Mouse (Mus musculus) kidney, adult 11 months (tissue): ENCODE measurements around the gene Birc5.
"Not testable (repeated sequence)": the region's sequence is repeated elsewhere in the genome, so short reads cannot be mapped to it uniquely, and the experiment has no call there.

Experiments used
- DNase-seq: peaks from one replicate; pipeline ENCODE4 v3.0.0; 2022

Birc5 gene

DNA sequence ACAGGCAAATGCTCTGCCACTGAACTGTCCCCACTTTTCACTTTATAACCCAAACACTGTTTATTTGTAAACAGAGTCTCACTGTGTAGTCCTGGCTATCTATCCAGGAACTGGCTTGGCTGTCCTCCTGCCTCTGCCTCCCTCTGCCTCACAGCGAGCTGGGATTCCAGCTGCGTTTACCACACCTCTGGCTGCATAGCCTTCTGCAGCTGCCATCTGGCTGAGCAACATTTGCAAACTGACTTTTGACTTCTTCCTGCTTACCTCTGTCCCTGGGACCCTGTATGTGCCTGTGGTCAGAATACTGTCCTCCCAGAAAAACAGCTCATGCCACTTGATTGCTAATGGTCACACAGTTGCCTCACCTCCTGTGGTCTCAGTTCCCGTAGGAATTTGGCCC lies 21.7 kb upstream of the Birc5 start:
- DNase-seq: no peak

DNA sequence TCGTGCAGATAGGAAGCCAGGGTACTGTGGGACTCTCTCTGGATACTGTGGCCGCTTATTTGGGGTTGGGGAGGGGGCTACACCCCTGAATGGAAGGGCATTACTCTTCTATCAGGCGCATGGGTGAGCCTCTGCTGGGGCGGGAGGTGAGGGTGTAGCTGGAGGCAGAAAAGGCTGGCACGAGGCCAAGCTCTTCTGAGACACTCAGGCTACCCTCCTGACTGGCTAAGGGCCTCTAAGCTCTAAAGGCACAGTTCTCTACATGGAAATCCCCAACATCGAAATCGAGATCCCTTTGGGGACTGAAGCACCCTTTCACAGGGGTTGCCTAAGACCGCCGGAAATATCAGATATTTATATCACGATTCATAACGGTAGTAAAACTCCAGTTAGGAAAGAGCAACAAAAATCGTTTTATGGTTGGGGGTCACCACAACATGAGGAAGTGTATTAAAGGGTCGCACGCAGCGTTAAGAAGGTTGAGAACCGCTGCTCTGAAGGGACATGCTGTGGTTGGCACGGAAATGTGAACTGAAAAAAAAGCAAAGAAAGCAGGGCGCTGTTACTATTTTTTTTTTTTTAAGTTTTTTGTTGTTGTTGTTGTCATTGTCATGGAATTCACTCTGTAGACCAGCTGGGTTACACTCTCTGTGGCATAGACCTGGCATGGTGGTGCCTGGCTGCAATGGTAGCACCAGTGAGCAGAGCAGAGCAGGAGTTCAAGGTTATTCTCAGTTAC lies 20.7 kb upstream of the Birc5 start:
- DNase-seq: no peak

DNA sequence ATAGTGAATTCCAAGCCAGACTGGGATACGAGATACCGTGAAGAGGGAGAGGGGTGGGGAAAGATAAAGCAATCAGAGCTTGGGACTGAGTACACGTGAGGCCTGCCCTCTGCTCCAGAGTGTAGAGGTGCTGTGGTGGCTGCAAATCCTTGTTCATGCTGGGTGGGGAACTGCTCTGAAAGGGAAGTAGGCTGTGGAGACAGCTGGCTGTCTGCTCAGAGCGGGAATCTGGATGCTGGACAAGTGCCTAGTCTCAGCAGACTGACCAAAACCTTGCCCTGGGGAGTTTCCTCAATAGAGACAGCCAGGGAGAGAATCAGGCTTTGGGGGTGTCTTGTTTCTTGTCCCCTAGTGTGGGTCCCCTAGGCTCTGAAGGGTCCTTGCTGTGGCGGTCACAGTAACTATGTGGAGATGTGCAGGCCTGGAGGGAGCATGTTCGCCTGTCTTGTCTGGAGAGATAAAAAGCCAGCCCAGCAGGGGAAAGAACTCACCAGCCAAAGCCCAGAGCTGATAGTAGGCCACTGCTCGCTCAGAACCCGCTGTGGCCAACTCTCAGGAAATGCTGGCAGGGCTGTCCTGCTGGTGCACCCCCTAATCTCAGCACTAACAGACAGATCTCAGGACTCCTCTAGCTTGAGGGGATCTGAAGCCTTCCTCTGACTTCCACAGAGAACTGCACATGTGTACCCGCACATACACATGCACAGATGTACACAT lies 20.0 kb upstream of the Birc5 start:
- DNase-seq: peak; percentile 73

DNA sequence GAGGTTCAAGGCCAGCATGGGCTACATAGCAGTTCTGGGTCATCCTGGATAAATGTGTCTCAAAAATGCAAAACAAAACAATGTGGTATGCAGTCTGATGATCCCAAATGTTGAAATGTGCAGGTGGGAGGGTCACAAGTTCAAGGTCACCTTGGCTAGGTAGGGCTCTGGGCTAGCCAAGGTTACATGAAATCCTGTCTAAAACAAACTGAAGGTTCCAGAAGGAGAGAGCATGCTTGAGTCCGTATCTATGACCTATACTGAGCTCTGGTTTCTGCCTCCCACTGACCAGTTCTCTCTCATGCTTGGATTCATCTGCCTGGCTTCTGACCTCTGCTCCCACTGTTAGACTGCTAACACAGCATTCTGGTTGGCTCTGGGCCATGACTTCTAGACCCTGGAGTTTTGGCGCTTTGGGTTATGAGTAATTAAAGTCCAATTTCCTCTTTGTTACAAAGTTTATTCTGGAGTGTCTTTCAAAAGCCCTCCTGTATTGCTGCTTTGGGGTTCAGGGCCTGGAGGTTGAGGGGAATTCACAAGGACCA lies 19.3 kb upstream of the Birc5 start:
- DNase-seq: peak; percentile 91

DNA sequence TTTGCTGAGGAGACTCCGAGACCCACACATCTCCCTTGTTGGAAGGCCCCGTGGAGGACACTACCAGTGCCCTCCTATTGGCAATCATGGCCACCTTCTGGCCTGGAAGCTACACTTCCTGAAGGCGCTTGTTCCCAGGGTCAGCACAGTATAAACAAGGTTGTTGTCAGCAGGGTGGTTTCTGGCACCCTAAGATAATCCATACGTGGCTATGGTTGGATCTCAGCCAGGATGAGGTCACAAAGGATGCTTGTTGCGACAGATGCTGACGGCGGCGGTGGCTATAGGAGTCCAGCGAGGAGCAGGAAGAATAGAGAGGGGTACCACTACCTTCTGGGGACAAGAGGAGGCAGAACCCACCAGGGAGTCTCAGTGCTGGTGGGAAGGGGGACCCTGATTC lies 18.6 kb upstream of the Birc5 start:
- DNase-seq: no peak

DNA sequence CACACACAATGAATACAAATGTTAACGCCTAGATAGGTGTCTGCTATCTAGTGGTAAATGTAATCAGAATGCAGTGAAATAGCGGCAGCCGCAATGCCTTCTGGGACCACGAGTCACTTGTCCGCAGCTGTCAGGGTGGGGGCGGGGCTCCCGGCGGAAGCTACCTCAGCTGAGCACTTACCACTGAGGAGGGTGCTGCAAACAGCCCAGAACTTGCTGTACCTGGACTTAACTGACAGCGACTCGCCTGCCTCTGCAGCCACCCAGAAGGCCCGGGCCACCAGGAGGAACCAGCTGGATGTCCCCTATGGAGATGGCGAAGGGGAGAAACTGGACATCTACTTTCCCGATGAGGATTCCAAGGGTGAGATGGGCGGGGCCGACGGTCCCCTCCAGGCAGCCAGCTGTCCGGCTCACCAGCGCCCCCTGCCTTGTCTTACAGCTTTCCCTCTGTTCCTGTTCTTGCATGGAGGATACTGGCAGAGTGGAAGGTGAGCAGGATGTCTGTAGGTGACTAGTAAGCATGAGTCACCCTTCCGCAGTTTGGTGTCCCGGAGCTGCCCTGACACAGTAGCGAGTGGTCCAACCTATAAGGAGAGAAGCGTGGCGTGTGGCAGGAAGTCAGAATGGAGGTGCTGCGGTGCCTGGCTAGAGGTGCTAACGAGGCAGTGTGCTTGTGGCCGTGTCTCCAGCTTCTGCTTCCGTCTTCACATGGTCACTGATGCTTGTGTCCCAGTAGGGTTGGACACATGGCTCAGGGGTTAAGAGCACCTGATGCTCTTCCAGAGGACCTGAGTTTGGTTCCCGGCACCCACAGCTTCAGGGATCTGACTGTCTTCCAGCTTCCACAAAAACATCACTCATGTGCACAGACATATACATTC lies 16.7 kb upstream of the Birc5 start:
- no peak for DNase-seq

DNA sequence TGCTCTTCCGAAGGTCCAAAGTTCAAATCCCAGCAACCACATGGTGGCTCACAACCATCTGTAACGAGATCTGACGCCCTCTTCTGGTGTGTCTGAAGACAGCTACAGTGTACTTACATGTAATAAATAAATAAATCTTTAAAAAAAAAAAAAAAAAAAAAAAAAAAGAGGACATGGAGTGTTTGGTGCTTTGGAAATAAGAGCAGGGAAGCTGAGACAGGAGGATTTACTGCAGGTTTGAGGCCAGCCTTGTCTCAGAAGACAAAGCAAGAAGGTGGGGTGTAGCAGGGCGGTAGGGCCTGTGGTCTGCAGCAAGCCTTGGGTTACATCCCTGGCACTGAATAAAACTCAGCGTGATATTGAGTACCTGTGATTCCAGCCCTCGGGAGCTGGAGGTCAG lies 15.5 kb upstream of the Birc5 start:
- not testable (repeated sequence) for DNase-seq

DNA sequence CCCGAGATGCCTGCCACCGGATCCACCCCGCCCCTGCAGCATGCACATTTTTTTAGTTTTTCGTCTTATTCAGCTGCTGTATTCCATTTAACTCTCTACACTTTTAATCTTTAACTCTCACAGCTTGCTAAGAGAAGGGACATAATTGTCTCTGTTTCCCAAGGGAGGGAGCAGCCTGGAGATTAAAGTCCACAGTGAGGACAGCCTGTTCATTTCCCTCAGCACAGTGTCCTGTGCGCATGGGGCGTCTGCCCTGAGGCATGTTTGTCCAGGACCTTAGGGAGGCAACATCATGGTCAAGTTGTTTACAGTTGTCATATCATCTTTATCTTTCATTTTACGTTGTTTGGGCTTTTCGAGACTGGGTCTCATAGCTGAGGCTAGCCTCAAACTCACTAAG lies 15.0 kb upstream of the Birc5 start:
- peak; percentile 85 for DNase-seq

DNA sequence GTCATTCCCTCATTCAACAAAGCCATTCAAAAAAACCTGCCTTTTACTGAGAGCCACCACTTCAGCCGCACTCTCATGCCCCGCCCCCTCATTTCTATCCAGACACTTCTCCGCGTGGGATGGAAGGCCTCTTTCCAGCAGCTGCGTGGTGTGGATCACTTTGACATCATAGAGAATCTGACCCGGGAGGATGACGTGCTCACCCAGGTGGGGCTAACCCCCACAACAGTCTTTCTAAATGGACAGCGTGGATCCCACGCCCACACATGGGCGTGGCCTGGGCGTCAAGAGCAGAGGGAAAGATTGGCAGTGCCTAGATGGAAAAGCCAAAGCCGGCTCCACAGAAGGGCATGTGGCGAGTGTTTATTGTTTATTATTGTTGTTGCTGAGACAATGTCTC lies 12.7 kb upstream of the Birc5 start:
- peak; percentile 60 for DNase-seq

DNA sequence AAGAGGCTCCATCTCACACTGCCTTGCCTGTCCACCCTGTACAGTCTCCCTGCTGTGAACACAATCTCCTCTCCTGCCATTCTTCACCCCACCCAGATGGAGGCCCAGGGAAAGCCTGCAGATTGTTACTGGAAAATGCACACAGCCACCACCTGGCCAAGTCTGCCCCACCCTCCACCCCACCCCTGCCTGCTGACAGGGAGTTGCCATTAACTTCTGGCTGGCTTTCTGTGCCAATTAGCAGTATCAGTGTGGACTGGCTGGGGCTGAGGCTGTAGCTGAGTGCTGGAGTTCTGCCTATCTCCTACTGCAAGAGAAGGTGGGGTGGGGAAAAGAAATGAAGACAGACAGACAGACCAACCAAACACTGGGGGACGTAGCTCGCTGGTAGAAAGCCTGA lies 10.5 kb upstream of the Birc5 start:
- DNase-seq: peak; percentile 65

DNA sequence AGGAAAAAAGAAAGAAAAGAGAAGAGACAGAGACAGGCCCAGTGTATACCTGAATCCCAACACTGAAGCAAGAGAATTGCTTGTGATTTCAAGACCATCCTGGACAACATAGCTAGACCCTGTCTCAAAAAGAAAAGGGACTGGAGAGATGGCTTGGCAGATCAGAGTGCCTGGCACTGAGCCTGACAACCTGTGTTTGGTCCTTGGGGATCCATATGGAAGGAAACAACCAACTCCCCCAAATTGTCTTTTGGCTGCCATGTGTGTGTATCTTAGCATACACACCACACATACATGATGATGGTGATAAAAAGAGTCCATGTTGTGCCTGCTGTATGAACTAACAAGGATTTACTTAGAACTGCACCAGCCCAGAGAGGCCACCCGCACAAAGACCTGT lies 10.0 kb upstream of the Birc5 start:
- no peak for DNase-seq

DNA sequence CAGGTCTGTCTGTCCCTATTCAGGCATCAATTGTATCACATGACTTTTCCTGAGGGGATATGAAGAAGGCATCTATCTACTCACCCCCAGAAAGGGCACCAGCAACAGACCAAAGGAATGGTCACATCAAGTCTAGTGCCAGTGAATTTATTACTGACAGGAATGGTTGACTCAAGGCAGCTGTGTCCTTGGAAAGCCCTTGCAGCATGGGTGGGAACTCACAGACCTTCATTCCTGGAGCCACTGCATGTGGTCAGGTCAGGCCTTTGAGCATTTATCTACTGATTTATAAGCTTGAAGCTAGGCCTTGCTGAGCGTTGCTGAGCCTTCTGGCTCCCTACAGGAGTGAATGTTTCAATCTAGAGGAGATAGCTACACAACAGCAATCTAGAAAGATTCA lies 8.1 kb upstream of the Birc5 start:
- no peak for DNase-seq

DNA sequence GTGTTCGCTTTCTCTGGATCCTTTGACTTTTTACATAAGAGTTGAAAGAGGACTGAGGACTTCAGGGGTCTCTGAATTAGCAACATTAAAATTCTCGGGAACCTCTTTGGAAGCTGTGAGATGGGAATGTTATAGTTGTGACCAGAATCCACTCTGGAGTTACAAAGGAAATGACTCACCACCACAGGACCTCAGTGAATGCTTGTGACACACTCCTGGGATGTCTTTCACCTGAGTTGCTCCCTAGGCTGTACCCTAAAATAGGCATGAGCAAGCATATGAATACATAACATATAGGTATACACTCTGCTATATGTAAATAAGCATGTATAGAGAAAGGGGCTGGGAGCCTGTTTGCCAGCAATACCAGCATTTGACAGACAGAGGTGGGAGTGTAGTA lies 5.6 kb upstream of the Birc5 start:
- no peak for DNase-seq

DNA sequence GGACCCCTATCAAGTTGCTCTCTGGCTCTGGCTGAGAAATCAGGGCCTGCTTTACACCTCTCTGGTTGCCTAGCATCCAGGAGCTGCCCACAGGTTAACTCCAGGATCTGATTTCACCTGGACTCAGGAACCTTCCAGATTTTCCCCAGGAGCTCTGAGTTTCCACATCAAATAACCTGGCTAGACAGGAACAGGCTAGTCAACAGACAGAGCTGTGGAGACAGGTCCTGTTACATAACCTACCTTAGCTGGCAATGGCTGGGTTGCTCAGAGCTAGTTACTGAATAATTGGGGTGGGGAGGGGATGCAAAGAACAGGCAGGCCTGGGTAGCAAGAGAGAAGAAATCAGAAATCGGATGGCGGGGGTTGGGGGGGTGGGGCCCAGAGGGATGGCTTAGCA lies 4.1 kb upstream of the Birc5 start:
- peak; percentile 84 for DNase-seq

DNA sequence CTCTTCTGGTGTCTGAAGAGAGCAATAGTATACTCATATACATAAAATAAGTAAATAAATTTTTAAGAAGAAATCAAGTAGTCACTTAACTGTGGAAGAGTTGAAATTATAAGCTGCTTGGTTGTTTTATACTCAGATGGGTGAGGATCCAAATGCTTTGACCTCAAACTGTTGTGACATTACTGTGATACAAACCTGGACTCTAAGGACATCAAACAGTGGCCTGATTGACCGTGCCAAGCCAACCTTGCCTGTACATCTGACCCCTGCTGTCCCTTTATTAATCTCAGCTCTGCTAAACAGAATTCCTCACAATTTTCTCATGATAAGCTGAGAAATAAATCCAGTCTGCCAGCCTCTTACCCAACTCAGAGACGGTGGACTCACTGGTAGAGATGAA lies 3.4 kb upstream of the Birc5 start:
- DNase-seq: no peak

DNA sequence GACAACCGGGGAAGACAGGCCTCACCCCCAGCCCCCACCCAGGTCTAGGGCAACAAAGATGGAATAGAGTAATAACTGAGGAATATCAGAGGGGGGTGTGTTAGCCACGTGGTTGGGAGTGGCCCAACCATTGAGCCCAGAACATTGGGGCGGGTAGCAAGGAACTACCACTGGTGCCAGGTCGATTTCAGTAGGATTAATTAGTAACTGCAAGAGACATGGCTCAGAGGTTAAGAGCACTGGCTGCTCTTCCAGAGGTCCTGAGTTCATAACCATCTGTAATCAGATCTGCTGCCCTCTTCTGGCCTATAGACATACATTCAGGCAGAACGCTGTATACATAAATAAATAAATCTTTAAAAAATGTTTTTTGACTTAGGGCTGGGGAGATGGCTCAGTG lies 2.4 kb upstream of the Birc5 start:
- DNase-seq: peak; percentile 86

DNA sequence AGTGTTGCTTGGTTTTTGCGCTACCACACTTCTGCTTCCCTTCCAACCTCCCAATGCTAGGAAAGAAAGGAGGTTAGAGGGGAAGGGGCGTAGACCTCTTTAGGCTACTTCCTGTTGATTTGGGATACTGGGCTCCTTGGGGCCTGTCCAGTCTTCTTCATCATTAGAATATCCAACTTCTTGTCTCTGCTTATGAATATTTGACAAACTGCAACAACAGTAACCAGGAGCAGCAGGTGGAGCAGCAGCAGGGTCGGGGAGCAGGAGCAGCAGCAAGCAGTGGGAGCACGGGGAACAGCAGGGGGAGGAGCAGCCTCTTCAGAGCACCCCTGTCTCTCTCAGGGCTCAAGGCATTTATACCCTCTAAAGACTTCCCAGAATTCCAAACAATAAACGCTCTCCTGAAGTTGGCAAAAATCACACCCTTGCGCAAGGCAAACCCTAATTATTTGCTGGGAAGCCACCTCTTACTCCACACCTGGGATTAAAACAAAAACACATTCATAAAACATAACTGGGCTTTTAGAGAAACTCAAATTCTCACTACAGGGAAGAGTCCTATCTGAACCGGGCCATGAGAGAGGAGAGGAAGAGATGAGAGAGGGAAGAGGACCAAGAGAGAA lies 1.3 kb upstream of the Birc5 start:
- no peak for DNase-seq

DNA sequence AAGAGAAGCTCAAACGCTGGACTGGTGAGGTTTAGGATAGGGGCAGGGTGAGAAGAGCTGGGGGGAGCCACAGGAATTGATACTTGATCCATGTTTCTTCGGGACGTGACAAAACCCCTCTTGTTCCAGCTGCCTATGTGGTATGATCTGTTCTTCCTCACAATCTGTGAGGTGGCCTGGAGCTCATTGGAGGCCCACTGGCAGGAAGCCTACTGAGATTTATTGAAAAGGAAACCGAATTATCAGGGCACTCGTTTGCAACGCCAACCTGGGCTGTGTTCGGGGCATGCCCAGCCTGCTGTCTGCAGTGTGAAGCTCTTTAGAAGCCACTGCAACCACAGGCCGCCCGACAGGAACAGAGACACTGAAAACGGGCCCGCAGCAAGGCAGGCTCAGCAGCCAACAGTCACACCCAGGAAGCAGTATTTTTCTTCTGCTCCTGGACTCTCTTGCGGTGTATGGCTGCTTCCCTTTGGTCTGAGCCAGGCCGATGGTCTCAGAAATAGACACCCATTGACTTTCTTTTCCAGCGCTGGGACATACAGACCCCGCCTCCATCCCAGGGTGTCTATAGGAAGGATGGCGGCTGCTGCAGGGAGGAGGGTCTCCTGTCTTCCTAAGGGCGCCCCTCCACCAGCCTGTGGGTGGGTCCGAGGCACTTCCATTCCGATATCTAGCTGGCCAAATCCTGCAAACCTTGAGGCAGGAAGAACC lies 623 bp upstream of the Birc5 start:
- no peak for DNase-seq

DNA sequence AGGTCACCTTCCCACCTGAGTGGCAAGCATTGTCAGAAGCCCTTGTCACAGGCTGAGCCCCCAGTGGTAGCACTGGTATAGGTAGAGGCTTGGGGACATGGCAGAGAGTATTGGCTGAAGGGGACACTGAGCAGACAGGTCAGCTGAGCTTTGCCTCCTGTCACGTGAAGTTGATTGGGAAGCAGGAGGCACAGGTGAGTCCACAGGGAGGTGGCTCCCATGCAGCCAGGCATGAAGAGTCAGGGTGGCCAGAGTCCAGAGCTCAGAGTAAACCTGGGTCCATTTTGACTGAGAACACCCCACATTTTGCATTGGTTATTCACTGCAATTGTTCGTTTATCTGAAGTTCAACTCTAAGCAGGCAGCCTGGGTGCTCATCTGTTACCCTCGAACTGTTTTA lies 3.8 kb downstream of the Birc5 start:
- DNase-seq: no peak

DNA sequence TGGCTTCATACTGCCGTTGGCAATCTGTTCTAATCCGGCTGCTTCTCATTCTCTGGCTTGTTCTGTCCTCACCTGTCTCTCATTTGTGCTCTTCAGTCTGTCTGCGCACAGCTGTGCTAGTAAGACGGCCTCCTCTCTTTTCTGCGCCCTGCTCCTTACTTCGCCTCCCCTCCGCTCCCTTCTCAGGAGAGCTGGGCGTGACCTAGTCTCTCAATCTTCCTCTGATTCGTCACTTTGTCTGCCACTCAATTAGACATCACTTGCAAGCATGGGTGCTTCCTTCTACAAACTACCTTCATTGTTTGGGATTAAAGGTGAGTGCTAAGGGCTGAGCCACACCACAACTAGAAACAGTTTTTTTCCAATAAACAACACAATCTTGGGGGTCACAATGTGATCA lies 5.2 kb downstream of the Birc5 start:
- no peak for DNase-seq

DNA sequence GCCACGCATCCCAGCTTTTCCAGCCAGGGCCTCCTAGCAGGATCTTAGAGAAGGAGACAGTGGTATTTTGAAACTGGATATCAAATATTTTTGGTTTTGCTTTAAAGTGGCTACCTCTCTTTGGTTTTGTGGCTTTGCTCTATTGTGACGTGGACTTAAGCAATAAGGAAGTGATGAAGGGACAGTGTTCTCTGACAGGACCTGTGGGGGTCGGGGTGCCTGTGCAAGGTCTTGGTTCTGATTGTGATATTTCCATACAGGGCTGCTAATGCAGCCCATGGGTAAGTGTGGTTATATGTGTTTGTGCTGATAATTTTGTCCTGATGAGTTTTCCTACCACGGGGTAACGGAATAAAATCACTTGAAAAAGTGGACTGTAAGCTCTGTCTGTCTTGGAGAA lies 6.3 kb downstream of the Birc5 start:
- DNase-seq: no peak

DNA sequence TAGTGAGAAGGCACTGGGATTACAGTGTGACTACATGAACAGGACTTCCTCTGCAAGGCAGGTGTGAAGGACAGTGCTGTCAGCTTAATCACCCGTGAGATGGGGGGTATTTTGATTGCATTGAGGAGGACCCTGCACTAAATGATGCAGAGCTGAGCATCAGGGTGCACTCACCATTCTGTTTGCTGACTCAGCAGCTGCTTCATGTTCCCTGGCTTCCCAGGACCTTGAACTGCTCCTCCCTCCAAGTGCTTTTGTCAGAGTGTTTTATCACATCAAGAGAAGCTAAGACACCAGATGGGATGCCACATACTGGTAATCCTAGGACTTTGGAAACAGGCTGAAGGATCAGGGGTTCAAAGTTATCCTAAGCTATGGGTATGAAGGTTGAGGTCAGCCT lies 6.9 kb downstream of the Birc5 start:
- no peak for DNase-seq
